Mouse (Mus musculus): ENCODE data around the gene Col15a1. TPM values are rescaled to one million over a fixed set of nuclear protein-coding genes. Genes with fewer than 3 reads are reported as not detected.
A peak's percentile ranks its signal among the peaks of the same experiment; 100 is the strongest.

Gene Col15a1
- polyA plus RNA-seq, 1 experiment from 2014 or later = 18.3 TPM

- no peaks in the 10 kb centered on the region for H3K27me3 ChIP-seq
- no peaks in the 10 kb centered on the region for H3K36me3 ChIP-seq
- peak overlapping the region; percentile 97 for H3K27ac ChIP-seq
- H3K4me3 ChIP-seq = peak overlapping the region; percentile 97
- peaks cover 39% of the 10 kb centered on the region for H3K4me1 ChIP-seq
- peak overlapping the region; percentile 81 for H3K4me2 ChIP-seq
- peak; percentile 68 for ATAC-seq (ENCODE audit: insufficient number of reproducible peaks, insufficient read depth, low FRiP score, low TSS enrichment, low read depth)
- H3K9me3 ChIP-seq = no peaks in the 10 kb centered on the region
- peak overlapping the region; percentile 96 for H3K9ac ChIP-seq
- under 1% methylated on average over 60 of the region's 73 CpGs for WGBS
Measured at GRCm38 (mm10) chr4:47353416-47354111, 145.6 kb downstream of the Col15a1 start.

GRCm38 (mm10) chr4:47354304-47354703 is 146.3 kb downstream of the Col15a1 start:
- H3K27ac ChIP-seq = no peak overlapping the region
- no peaks in the 10 kb centered on the region for H3K36me3 ChIP-seq
- peaks cover 37% of the 10 kb centered on the region for H3K4me1 ChIP-seq
- H3K27me3 ChIP-seq = no peaks in the 10 kb centered on the region
- H3K9me3 ChIP-seq = no peaks in the 10 kb centered on the region
- H3K9ac ChIP-seq = peak overlapping the region; percentile 96
- peak overlapping the region; percentile 81 for H3K4me2 ChIP-seq
- H3K4me3 ChIP-seq = peak overlapping the region; percentile 97
- ATAC-seq (ENCODE audit: insufficient number of reproducible peaks, insufficient read depth, low FRiP score, low TSS enrichment, low read depth) = no peak
- 38% methylated on average over 3 of the region's 3 CpGs for WGBS

DNA sequence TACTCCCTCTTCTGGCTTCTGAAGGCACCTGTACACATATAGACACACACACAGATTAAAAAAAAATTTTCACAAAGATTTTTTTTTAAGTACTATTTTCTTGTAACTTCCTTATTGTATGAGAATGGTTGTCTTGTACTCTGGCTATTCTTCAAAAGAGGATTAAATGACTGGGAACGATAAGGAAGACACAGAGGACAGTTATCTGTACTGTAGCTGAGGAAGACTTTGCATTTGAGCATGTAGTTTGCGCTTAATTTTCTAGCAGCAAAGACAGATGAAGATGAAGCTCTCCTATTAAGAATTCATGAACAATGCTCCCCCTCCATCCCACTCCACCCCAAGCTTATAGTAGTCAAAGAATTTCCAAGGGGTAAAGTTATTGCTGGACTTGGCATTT is 154.7 kb downstream of the Col15a1 start:
- H3K4me1 ChIP-seq = peaks cover 18% of the 10 kb centered on the region
- WGBS = 89% methylated on average over 2 of the region's 2 CpGs
- ATAC-seq (ENCODE audit: insufficient number of reproducible peaks, insufficient read depth, low FRiP score, low TSS enrichment, low read depth) = no peak

More for the DNA sequence above, 154.7 kb downstream of the Col15a1 start:
- H3K4me2 ChIP-seq = no peak overlapping the region
- H3K9me3 ChIP-seq = no peaks in the 10 kb centered on the region
- H3K27me3 ChIP-seq = no peaks in the 10 kb centered on the region
- H3K9ac ChIP-seq = no peak overlapping the region
- no peaks in the 10 kb centered on the region for H3K36me3 ChIP-seq
- no peak overlapping the region for H3K4me3 ChIP-seq
- H3K27ac ChIP-seq = no peak overlapping the region

Other genes starting within 250 kb of the Col15a1 start
- gene Gabbr2, start 216.3 kb upstream of the Col15a1 start, polyA plus RNA-seq (2015; fragmentation: Nextera tagmentation; extraction: Ambion mirVana) = 0.20 and 0.30 TPM in 2 replicates
- gene Anks6, start 150.7 kb upstream of the Col15a1 start, polyA plus RNA-seq (2015; fragmentation: Nextera tagmentation; extraction: Ambion mirVana) = 5.3 and 6.0 TPM in 2 replicates
- gene Galnt12, start 116.3 kb upstream of the Col15a1 start, polyA plus RNA-seq (2015; fragmentation: Nextera tagmentation; extraction: Ambion mirVana) = 3.2 and 3.6 TPM in 2 replicates
- gene Tgfbr1, start 145.1 kb downstream of the Col15a1 start, polyA plus RNA-seq (2015; fragmentation: Nextera tagmentation; extraction: Ambion mirVana) = 45.1 and 45.7 TPM in 2 replicates